Mouse (Mus musculus) intestine, embryonic 14.5 days (tissue): ENCODE results near the gene Nxf2. TPM values are rescaled to one million over a fixed set of nuclear protein-coding genes. Genes with fewer than 3 reads are reported as not detected.

Source experiments
- ATAC-seq: fragments of 200-750 bp; cut with Nextera tagmentation; replicated peaks from 2 replicates; pipeline ENCODE4 v1.8.0; 2017; ENCODE audit warnings: low read depth, moderate number of reproducible peaks, moderate TSS enrichment, moderate library complexity; ENCODE audit not compliant: low FRiP score, low TSS enrichment
- DNase-seq: peaks from one replicate; pipeline ENCODE4 v3.0.0-alpha.2; 2018; ENCODE audit warnings: low spot score
- H3K27ac ChIP-seq: fragments of 300-500 bp; sonication (generic); 2 replicates; pipeline ENCODE4 v1.5.1; 2014; ENCODE audit warnings: low read depth, mild to moderate bottlenecking, control low read depth
- H3K27me3 ChIP-seq: fragments of 300-500 bp; sonication (generic); replicated peaks from 2 replicates; pipeline ENCODE4 v1.6.1; 2014; ENCODE audit warnings: low read length, control low read depth; ENCODE audit not compliant: control insufficient read depth, insufficient read depth
- H3K36me3 ChIP-seq: fragments of 300-500 bp; sonication (generic); 2 replicates; pipeline ENCODE4 v1.6.1; 2014; ENCODE audit warnings: low read length, control low read depth; ENCODE audit not compliant: control insufficient read depth, insufficient read depth
- H3K4me1 ChIP-seq: fragments of 300-500 bp; sonication (generic); replicated peaks from 2 replicates; pipeline ENCODE4 v1.6.1; 2014; ENCODE audit warnings: low read length, control low read depth, mixed read lengths; ENCODE audit not compliant: control insufficient read depth, insufficient read depth
- H3K4me2 ChIP-seq: fragments of 300-500 bp; sonication (generic); 2 replicates; pipeline ENCODE4 v1.6.1; 2014; ENCODE audit warnings: low read length
- H3K4me3 ChIP-seq: fragments of 300-500 bp; sonication (generic); 2 replicates; pipeline ENCODE4 v1.5.1; 2014; ENCODE audit warnings: low read depth, low read length, control low read depth, mixed read lengths
- H3K9ac ChIP-seq: fragments of 300-500 bp; sonication (generic); 2 replicates; pipeline ENCODE4 v1.6.1; 2014; ENCODE audit warnings: mild to moderate bottlenecking, low read length
- H3K9me3 ChIP-seq: fragments of 300-500 bp; sonication (generic); 2 replicates; pipeline ENCODE4 v1.6.1; 2016; ENCODE audit warnings: low read length, control low read depth; ENCODE audit not compliant: control insufficient read depth
- WGBS: fragments of 180-500 bp; shearing (Covaris S2); extraction: QIAGEN DNeasy Blood & Tissue Kit; methylation state at CpG from one replicate; pipeline ENCODE4 v1.1.7; 2014; 5-methylcytosine and 5-hydroxymethylcytosine counted together
- polyA plus RNA-seq: library from polyadenylated mRNA; unstranded; fragments of >200 nt; fragmentation: Nextera tagmentation; extraction: Ambion mirVana; gene quantifications from 2 replicates; pipeline ENCODE4 v1.2.1, GENCODE M21; 2014

Nxf2 gene
- 0.31 and 0.54 TPM in 2 replicates for polyA plus RNA-seq

DNA sequence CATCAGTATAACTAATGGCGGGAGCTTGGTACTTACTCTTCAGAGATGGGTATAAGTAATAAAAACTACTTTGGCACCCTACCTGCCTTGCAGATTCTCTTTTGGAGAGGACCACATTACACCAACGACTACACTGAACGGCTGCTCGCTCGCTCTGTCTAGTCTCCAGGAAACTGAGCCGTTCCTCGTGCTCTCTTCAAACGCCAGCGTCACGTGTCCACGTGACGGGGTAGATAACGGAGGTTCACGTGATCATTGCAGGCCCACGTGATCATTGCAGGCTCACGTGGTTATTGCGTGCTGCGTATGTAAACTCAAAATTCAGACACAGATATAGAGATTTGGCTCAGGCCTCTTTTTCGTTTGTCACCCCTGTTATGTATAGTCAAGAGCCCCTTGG lies at the start of gene Nxf2:
Nxf2 (minus strand) TSS at position 209 of the 400 bp plus-strand sequence.
- no peak for ATAC-seq
- peak within 1 kb of the TSS; percentile 38 for H3K4me2 ChIP-seq
- no peaks in the 10 kb centered on the region for H3K4me1 ChIP-seq
- no peak for DNase-seq
- H3K9me3 ChIP-seq: no peaks in the 10 kb centered on the region
- H3K27ac ChIP-seq: no peak within 1 kb of the TSS
- H3K9ac ChIP-seq: 0 out of 2 replicates have a peak within 1 kb of the TSS, but pooled peaks have one; percentile 0
- H3K36me3 ChIP-seq: no peaks in the 10 kb centered on the region
- WGBS: 89% methylated on average over 19 of the region's 19 CpGs
- peak within 1 kb of the TSS; percentile 12; the same call in 1 of the 2 replicates for H3K4me3 ChIP-seq
- H3K27me3 ChIP-seq: no peaks in the 10 kb centered on the region; the same call in 1 of the 2 replicates

DNA sequence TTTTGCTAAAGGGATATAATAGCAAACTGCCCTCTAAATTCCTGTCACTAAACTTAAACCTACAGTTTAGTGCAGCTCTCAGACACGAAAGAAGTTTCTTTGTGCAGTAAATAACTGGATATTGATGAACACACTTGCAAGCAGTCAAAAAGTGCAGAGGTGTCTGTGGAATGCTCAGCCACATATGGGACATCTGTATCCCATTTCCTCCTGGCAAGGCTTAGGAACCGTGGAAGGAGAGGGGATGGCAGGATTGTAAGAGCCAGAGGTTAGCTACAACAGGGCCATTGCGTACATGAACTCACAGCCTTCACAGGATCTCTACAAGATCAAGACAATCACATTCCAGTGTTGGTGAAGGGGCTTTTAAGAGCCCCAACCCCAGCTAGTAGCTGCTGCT lies 46.8 kb upstream of the Nxf2 start:
- DNase-seq (no peak), ATAC-seq (no peak)
- Histone ChIP-seq H3K36me3 (no peaks in the 10 kb centered on the region), H3K9me3 (no peaks in the 10 kb centered on the region), H3K9ac (no peak overlapping the region), H3K27ac (no peak overlapping the region), H3K4me2 (no peak overlapping the region), H3K4me3 (no peak overlapping the region), H3K27me3 (no peaks in the 10 kb centered on the region), H3K4me1 (no peaks in the 10 kb centered on the region)
- 45% methylated on average over 3 of the region's 3 CpGs for WGBS

DNA sequence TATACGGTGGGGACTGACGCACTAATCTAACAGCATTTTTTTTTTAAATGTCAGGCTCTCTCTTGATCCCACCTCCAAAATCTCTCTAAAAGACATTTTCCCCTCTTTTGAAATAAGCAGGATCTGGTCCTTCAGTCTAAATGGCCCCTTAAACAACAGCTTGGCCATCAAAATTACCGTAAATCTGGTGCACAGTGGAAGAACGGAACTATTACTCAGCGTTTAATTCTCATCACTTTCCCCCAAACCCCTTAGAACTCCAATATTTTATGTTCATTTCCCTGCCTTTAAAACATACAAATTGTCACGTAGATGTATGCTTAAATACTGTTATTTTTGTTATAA lies 44.9 kb upstream of the Nxf2 start:
- peak overlapping the region; percentile 30 for H3K4me3 ChIP-seq
- H3K4me2 ChIP-seq: peak overlapping the region; percentile 49
- no peak overlapping the region for H3K9ac ChIP-seq
- H3K4me1 ChIP-seq: no peaks in the 10 kb centered on the region
- H3K27me3 ChIP-seq: no peaks in the 10 kb centered on the region
- WGBS: 25% methylated on average over 6 of the region's 6 CpGs
- no peak overlapping the region for H3K27ac ChIP-seq
- no peaks in the 10 kb centered on the region for H3K36me3 ChIP-seq
- no peak for DNase-seq
- no peaks in the 10 kb centered on the region for H3K9me3 ChIP-seq
- no peak; the same call in 1 of the 2 replicates for ATAC-seq

DNA sequence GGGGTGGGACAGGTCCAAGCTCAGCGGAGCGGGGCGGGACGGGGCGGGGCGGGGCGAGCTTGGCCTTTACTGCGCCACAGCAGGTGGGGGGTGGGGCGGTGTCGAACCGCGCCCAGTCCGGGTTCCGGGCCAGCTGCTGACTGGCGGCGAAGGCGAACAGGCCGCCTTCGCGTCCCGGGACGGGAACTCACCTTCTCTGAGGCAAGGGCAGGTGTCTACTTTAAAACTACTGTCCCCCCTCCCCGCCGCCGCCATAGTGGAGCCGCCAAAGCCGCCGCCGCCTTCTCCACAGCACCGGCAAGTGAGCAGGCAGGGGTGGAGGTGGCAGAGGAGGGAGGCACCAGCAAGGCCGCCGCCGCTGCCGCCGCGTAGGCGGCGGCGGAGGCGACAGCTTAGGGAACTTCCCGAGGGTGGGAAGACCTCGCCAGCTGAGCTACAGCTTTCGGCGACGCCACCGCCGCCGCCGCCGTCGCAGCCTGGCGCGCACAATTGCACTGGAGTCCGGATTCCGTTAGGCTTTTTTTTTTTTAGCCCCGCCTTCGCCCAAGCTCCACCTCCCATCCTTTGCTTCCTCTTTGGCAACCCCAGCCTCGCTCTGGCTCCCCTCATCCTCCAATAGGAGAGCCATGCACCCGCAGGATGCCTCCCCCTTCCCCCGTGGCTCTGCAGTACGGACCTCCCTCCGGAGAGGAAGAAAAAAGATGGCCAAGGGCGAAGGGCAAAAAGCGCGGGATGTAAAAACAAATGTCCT lies 44.3 kb upstream of the Nxf2 start, which contains the start of gene Zmat1:
Zmat1 (minus strand) TSS at position 490 of the 751 bp plus-strand sequence.
- Histone ChIP-seq H3K9me3 (no peaks in the 10 kb centered on the region), H3K4me1 (no peaks in the 10 kb centered on the region), H3K27me3 (no peaks in the 10 kb centered on the region), H3K36me3 (no peaks in the 10 kb centered on the region), H3K4me3 (peak within 1 kb of the TSS; percentile 55), H3K27ac (peak within 1 kb of the TSS; percentile 86), H3K4me2 (peak within 1 kb of the TSS; percentile 49), H3K9ac (peak within 1 kb of the TSS; percentile 71)
- 12% methylated on average over 38 of the region's 65 CpGs for WGBS
- peak; percentile 100 for ATAC-seq
- peak; percentile 82 for DNase-seq

DNA sequence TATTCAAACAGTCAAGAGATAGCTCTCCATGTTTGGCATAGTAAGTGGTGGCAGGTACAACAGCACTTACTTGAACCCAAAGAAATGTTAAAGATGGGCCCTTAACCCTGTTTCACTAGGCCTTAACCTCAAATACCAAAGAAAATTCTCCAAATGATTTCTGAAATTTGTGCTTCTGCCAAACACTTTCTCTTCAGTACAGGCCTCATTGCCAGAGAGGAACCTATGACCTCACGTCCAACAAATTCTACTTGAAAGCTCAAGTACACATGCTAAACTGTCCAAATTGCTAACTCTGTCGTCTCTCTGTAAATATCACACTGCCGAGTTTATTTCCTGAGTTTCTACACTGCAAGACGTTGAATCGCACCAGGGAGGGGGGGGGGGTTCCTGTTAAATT lies 43.5 kb upstream of the Nxf2 start:
- no peaks in the 10 kb centered on the region for H3K4me1 ChIP-seq
- H3K9ac ChIP-seq: no peak overlapping the region
- no peaks in the 10 kb centered on the region for H3K27me3 ChIP-seq
- H3K36me3 ChIP-seq: no peaks in the 10 kb centered on the region
- WGBS: 40% methylated on average over 5 of the region's 5 CpGs
- ATAC-seq (no peak), DNase-seq (no peak)
- no peaks in the 10 kb centered on the region for H3K9me3 ChIP-seq
- H3K4me2 ChIP-seq: peak overlapping the region; percentile 42
- peak overlapping the region; percentile 55 for H3K4me3 ChIP-seq
- no peak overlapping the region for H3K27ac ChIP-seq

DNA sequence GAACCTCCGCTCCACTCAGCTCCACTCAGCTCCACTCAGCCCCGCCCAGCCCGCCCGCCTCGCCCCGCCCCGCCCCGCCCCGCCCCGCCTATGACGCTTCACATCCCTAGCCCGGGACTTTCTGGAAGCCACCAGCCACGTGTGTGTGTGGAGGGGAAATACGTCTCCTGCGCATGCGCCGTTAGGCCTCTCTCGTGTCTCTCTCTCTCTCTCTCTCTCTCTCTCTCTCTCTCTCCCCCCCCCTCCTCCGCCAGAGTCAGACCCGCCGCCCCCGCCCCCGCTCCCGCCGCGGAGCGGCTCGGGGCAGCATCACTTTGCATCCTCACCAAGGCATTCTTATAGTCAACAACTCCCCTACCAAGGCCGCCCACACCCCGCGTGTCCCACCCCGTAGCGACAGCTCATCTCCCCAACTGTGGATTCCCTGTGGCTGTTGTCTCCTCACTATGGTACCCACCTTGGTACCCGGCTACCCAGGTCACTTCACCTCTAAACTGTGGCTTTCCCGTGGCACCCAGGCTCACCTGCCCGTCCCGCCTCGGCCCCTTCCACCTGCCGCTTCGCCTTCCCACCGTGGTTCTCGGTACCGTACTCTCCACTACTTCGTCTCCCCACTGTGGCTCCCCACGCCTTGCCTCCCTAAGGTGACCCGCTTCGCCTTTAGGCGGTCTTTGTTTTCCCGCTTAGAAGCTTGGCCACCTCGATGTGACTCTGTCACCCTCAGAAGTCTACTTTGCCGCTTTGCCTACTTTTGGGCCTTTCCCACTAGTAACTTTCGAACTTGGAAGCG lies 1.1 kb downstream of the Nxf2 start:
- ATAC-seq (peak; percentile 80), DNase-seq (peak; percentile 64)
- 58% methylated on average over 33 of the region's 53 CpGs for WGBS
- no peaks in the 10 kb centered on the region for H3K4me1 ChIP-seq
- no peaks in the 10 kb centered on the region for H3K36me3 ChIP-seq
- H3K4me2 ChIP-seq: peak overlapping the region; percentile 38
- H3K27ac ChIP-seq: no peak overlapping the region
- no peaks in the 10 kb centered on the region for H3K9me3 ChIP-seq
- H3K4me3 ChIP-seq: peak overlapping the region; percentile 12; the same call in 1 of the 2 replicates
- no peaks in the 10 kb centered on the region; the same call in 1 of the 2 replicates for H3K27me3 ChIP-seq
- 0 out of 2 replicates have a peak overlapping the region, but pooled peaks have one; percentile 0 for H3K9ac ChIP-seq

DNA sequence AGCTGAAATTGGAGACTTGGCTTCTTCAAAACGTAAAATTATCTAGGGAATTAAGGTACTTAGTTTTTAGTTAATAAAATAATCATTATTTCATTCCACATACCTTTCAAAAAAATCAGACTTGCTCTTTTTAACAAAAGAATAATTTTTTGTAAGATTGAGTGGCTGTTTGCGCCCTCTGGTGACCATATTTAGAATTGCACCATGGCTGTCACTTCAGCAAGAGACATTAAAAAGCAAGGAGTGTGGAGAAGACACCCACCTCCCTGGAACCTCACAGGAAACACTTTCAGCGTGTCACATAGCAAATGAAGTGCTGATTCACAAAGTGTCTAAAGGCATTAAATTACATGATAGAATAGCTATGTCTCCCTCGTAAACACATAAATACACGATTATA lies 34.2 kb downstream of the Nxf2 start:
- WGBS: 32% methylated on average over 5 of the region's 5 CpGs
- no peak overlapping the region for H3K27ac ChIP-seq
- no peak for ATAC-seq
- H3K9me3 ChIP-seq: no peaks in the 10 kb centered on the region
- no peak overlapping the region for H3K4me3 ChIP-seq
- H3K27me3 ChIP-seq: no peaks in the 10 kb centered on the region
- H3K36me3 ChIP-seq: no peaks in the 10 kb centered on the region
- no peak overlapping the region for H3K9ac ChIP-seq
- peak; percentile 76 for DNase-seq
- H3K4me2 ChIP-seq: no peak overlapping the region
- H3K4me1 ChIP-seq: no peaks in the 10 kb centered on the region

DNA sequence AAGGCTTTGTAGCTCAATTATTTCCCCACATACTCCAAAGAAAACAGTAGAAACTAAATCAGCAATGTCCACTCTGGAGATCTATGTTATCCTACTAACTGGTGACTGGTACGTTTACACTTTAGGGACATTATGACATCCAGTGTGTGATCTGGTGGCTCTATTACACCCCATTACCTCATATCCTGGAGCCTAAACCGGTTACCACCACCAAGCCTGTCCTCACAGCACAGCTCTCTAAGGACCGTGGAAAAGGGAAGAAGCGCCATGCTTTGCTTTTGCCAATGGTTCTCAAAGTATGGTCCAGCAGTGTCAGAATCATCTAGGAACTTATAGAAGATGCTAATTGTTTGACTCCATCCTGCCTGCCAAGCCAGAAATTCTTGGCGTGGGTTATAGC lies 34.6 kb downstream of the Nxf2 start:
- no peak for ATAC-seq
- no peaks in the 10 kb centered on the region for H3K27me3 ChIP-seq
- no peaks in the 10 kb centered on the region for H3K9me3 ChIP-seq
- H3K4me3 ChIP-seq: no peak overlapping the region
- H3K4me2 ChIP-seq: no peak overlapping the region
- H3K27ac ChIP-seq: no peak overlapping the region
- H3K36me3 ChIP-seq: no peaks in the 10 kb centered on the region
- no peak for DNase-seq
- H3K9ac ChIP-seq: no peak overlapping the region
- 74% methylated on average over 5 of the region's 5 CpGs for WGBS
- H3K4me1 ChIP-seq: no peaks in the 10 kb centered on the region
